Mouse (Mus musculus) forebrain, embryonic 11.5 days (tissue): Measurements from ENCODE around the gene Tulp4. TPM values are rescaled to one million over a fixed set of nuclear protein-coding genes. Genes with fewer than 3 reads are reported as not detected.

Source experiments
- ATAC-seq: fragments of 200-750 bp; cut with Nextera tagmentation; replicated peaks from 2 replicates; pipeline ENCODE4 v1.8.0; 2017; ENCODE audit warnings: moderate TSS enrichment; ENCODE audit not compliant: low FRiP score
- DNase-seq: peaks from one replicate; pipeline ENCODE4 v3.0.0-alpha.2; 2017; ENCODE audit warnings: low spot score
- H3K27ac ChIP-seq: fragments of 300-500 bp; sonication (generic); 2 replicates; pipeline ENCODE4 v1.5.1; 2014; ENCODE audit warnings: low read depth, low read length
- H3K27me3 ChIP-seq: fragments of 300-500 bp; sonication (generic); 2 replicates; pipeline ENCODE4 v1.6.1; 2014; ENCODE audit warnings: mild to moderate bottlenecking, low read length, mixed read lengths; ENCODE audit not compliant: control insufficient read depth, insufficient read depth
- H3K36me3 ChIP-seq: fragments of 300-500 bp; sonication (generic); 2 replicates; pipeline ENCODE4 v1.6.1; 2014; ENCODE audit warnings: mild to moderate bottlenecking, low read length, moderate library complexity, mixed read lengths; ENCODE audit not compliant: control insufficient read depth, insufficient read depth
- H3K4me1 ChIP-seq: fragments of 300-500 bp; sonication (generic); replicated peaks from 2 replicates; pipeline ENCODE4 v1.6.1; 2014; ENCODE audit warnings: low read length, mixed read lengths; ENCODE audit not compliant: control insufficient read depth, insufficient read depth
- H3K4me2 ChIP-seq: fragments of 300-500 bp; sonication (generic); 2 replicates; pipeline ENCODE4 v1.6.1; 2014; ENCODE audit warnings: low read depth, mild to moderate bottlenecking, low read length, moderate library complexity, mixed read lengths; ENCODE audit not compliant: severe bottlenecking
- H3K4me3 ChIP-seq: fragments of 300-500 bp; sonication (generic); 2 replicates; pipeline ENCODE4 v1.5.1; 2014; ENCODE audit warnings: low read depth, low read length
- H3K9ac ChIP-seq: fragments of 300-500 bp; sonication (generic); 2 replicates; pipeline ENCODE4 v1.6.1; 2014; ENCODE audit warnings: low read length
- H3K9me3 ChIP-seq: fragments of 300-500 bp; sonication (generic); 2 replicates; pipeline ENCODE4 v1.6.1; 2016; ENCODE audit warnings: low read length, mixed read lengths; ENCODE audit not compliant: control insufficient read depth
- WGBS: fragments of 180-500 bp; shearing (Covaris S2); extraction: QIAGEN DNeasy Blood & Tissue Kit; methylation state at CpG from one replicate; pipeline ENCODE4 v1.1.7; 2014; 5-methylcytosine and 5-hydroxymethylcytosine counted together
- polyA plus RNA-seq: library from polyadenylated mRNA; unstranded; fragments of >200 nt; fragmentation: Nextera tagmentation; extraction: Ambion mirVana; gene quantifications from 2 replicates; pipeline ENCODE4 v1.2.1, GENCODE M21; 2014

Tulp4 gene
- polyA plus RNA-seq, 1 experiment from 2014 or later: 110 TPM

- no peak overlapping the region for H3K4me3 ChIP-seq
- 94% methylated on average over 6 of the region's 6 CpGs for WGBS
- no peak overlapping the region for H3K4me2 ChIP-seq
- H3K36me3 ChIP-seq: no peaks in the 10 kb centered on the region; the same call in 1 of the 2 replicates
- no peaks in the 10 kb centered on the region for H3K27me3 ChIP-seq
- H3K4me1 ChIP-seq: no peaks in the 10 kb centered on the region
- no peak overlapping the region for H3K9ac ChIP-seq
- no peak for DNase-seq
- no peaks in the 10 kb centered on the region for H3K9me3 ChIP-seq
- no peak for ATAC-seq
- no peak overlapping the region for H3K27ac ChIP-seq
These were observed 7.4 kb downstream of the Tulp4 start for GRCm38 (mm10) chr17:6113653-6114052.

GRCm38 (mm10) chr17:6115085-6115484 lies 8.8 kb downstream of the Tulp4 start:
- Histone ChIP-seq H3K27ac (no peak overlapping the region), H3K27me3 (no peaks in the 10 kb centered on the region), H3K4me2 (no peak overlapping the region), H3K4me1 (no peaks in the 10 kb centered on the region), H3K4me3 (no peak overlapping the region), H3K9ac (no peak overlapping the region), H3K36me3 (no peaks in the 10 kb centered on the region; the same call in 1 of the 2 replicates), H3K9me3 (no peaks in the 10 kb centered on the region)
- 97% methylated on average over 9 of the region's 9 CpGs for WGBS
- DNase-seq (no peak), ATAC-seq (no peak)

DNA sequence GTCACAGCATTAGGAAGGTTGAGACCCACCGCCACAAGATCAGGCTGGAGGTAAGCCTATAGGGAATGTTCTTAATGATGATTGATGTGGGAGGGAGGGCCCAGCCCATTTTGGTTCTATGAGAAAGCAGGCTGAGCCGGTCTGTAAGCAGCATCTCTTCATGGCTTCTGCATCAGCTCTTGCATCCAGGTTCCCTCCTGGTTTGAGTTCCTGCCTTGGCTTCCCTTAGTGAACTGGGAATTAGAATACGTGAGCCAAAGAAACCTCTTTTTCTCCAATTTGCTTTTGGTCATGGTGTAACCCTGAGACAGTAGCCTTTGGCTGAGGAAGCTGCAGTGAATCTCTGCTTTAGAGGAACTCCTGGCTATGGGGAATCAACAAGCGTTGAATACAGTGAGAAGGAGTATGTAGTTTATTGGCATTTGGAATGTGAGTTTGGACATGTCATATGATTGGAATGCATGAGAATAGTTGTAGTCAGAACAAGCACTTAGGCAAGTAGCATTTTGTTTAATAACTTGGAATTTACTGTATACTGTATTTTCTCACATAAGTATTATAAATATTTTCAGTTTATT lies 11.0 kb downstream of the Tulp4 start:
- H3K27me3 ChIP-seq: no peaks in the 10 kb centered on the region
- H3K9me3 ChIP-seq: no peaks in the 10 kb centered on the region
- 87% methylated on average over 4 of the region's 4 CpGs for WGBS
- no peak overlapping the region for H3K27ac ChIP-seq
- peaks cover 2% of the 10 kb centered on the region; the same call in 1 of the 2 replicates for H3K36me3 ChIP-seq
- H3K9ac ChIP-seq: no peak overlapping the region
- H3K4me3 ChIP-seq: no peak overlapping the region
- H3K4me2 ChIP-seq: no peak overlapping the region
- DNase-seq (no peak), ATAC-seq (no peak)
- no peaks in the 10 kb centered on the region for H3K4me1 ChIP-seq

GRCm38 (mm10) chr17:6117917-6118316 lies 11.7 kb downstream of the Tulp4 start:
- H3K4me2 ChIP-seq: no peak overlapping the region
- DNase-seq (no peak), ATAC-seq (no peak)
- H3K9me3 ChIP-seq: no peaks in the 10 kb centered on the region
- H3K36me3 ChIP-seq: peaks cover 7% of the 10 kb centered on the region; the same call in 1 of the 2 replicates
- WGBS: 95% methylated on average over 3 of the region's 3 CpGs
- no peak overlapping the region for H3K9ac ChIP-seq
- no peaks in the 10 kb centered on the region for H3K4me1 ChIP-seq
- H3K27me3 ChIP-seq: no peaks in the 10 kb centered on the region
- H3K4me3 ChIP-seq: no peak overlapping the region
- no peak overlapping the region for H3K27ac ChIP-seq

GRCm38 (mm10) chr17:6118861-6119260 lies 12.6 kb downstream of the Tulp4 start:
- Histone ChIP-seq H3K9ac (no peak overlapping the region), H3K9me3 (no peaks in the 10 kb centered on the region), H3K36me3 (peaks cover 9% of the 10 kb centered on the region), H3K4me2 (no peak overlapping the region), H3K27me3 (no peaks in the 10 kb centered on the region), H3K27ac (no peak overlapping the region), H3K4me3 (no peak overlapping the region), H3K4me1 (no peaks in the 10 kb centered on the region)
- DNase-seq: no peak
- no peak for ATAC-seq
- WGBS: 92% methylated on average over 4 of the region's 4 CpGs

GRCm38 (mm10) chr17:6123776-6124175 lies 17.5 kb downstream of the Tulp4 start:
- ATAC-seq (no peak), DNase-seq (no peak)
- peaks cover 9% of the 10 kb centered on the region for H3K36me3 ChIP-seq
- H3K4me3 ChIP-seq: no peak overlapping the region
- H3K4me1 ChIP-seq: no peaks in the 10 kb centered on the region
- H3K4me2 ChIP-seq: no peak overlapping the region
- H3K9ac ChIP-seq: no peak overlapping the region
- no peak overlapping the region for H3K27ac ChIP-seq
- 93% methylated on average over 4 of the region's 4 CpGs for WGBS
- no peaks in the 10 kb centered on the region for H3K27me3 ChIP-seq
- H3K9me3 ChIP-seq: no peaks in the 10 kb centered on the region

- Histone ChIP-seq H3K36me3 (peaks cover 9% of the 10 kb centered on the region), H3K9ac (no peak overlapping the region), H3K27me3 (no peaks in the 10 kb centered on the region), H3K9me3 (no peaks in the 10 kb centered on the region), H3K27ac (no peak overlapping the region), H3K4me3 (no peak overlapping the region), H3K4me2 (no peak overlapping the region), H3K4me1 (no peaks in the 10 kb centered on the region)
- DNase-seq (no peak), ATAC-seq (no peak)
- 91% methylated on average over 3 of the region's 3 CpGs for WGBS
These were observed 19.2 kb downstream of the Tulp4 start for GRCm38 (mm10) chr17:6125441-6125840.

DNA sequence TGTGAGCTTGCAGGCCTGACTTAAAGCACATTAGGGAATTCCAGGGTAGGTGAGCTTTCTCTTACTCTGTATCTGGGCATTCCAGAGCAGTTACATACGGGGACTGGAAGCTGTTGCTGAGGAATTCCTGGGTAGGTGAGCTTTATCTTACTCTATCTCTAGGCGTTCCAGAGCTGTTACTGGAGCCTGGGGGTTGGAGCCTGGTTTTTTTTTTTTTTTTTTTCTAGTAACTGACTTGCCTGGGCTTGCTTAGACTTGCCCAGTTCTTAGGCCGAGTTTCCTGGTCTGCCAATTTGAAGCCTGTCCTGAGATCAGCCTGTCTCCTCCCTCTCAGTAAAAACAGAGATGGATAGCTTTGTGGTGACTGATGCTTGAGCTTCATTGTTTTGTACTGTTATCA lies 21.8 kb downstream of the Tulp4 start:
- ATAC-seq (no peak), DNase-seq (no peak)
- H3K9ac ChIP-seq: no peak overlapping the region
- peaks cover 2% of the 10 kb centered on the region for H3K36me3 ChIP-seq
- no peak overlapping the region for H3K4me3 ChIP-seq
- no peaks in the 10 kb centered on the region for H3K4me1 ChIP-seq
- no peak overlapping the region for H3K4me2 ChIP-seq
- 70% methylated on average over 3 of the region's 3 CpGs for WGBS
- H3K27me3 ChIP-seq: no peaks in the 10 kb centered on the region
- H3K9me3 ChIP-seq: no peaks in the 10 kb centered on the region
- H3K27ac ChIP-seq: no peak overlapping the region

DNA sequence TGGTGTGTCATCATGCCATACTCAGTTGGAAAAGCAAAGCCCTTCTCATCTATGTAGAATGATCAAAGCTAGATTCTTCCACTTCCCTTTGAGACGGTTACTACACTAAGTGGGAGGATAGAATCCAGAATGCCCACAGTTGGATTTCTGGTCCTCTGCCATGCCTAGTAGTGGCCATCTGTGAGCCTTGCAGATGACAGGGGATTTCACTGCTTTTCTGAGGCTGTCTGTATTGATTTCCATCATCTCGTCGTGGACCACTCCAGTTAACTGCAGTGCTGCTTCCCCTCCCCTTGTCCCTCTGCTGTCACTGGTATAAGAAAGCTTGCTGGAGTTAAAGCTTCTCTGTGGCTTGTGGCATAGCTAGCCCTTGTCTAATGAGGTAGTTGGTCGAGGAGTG lies 23.1 kb downstream of the Tulp4 start:
- no peaks in the 10 kb centered on the region for H3K4me1 ChIP-seq
- DNase-seq: no peak
- H3K9me3 ChIP-seq: no peaks in the 10 kb centered on the region
- no peaks in the 10 kb centered on the region for H3K27me3 ChIP-seq
- ATAC-seq: no peak
- H3K4me2 ChIP-seq: no peak overlapping the region
- 82% methylated on average over 4 of the region's 4 CpGs for WGBS
- no peak overlapping the region for H3K27ac ChIP-seq
- H3K4me3 ChIP-seq: no peak overlapping the region
- no peaks in the 10 kb centered on the region; the same call in 1 of the 2 replicates for H3K36me3 ChIP-seq
- H3K9ac ChIP-seq: no peak overlapping the region
